Mouse (Mus musculus) megakaryocyte progenitor cell, adult 5-6 weeks (primary cell): ENCODE measurements around the gene Olfr734. TPM values are rescaled to one million over a fixed set of nuclear protein-coding genes. Genes with fewer than 3 reads are reported as not detected.

ENCODE experiments used
- ATAC-seq: replicated peaks from 2 replicates; pipeline ENCODE4 v1.8.0; 2016; ENCODE audit warnings: mild to moderate bottlenecking, moderate TSS enrichment, inconsistent platforms; ENCODE audit not compliant: poor library complexity
- total RNA-seq, 2 experiments: library from RNA; stranded (forward) in 1 of 2; stranded (reverse) in 1 of 2; fragments of 157-497, 149-512 nt in 1 of 2; fragments of 200-1000 nt in 1 of 2; gene quantifications; 2 replicates each; pipeline versions ENCODE4 v1.2.3 to v1.2.4; 2015 to 2017

Gene Olfr734
- not detected in 2 replicates for total RNA-seq (2015)
- not detected in 2 replicates for total RNA-seq (2017)

DNA sequence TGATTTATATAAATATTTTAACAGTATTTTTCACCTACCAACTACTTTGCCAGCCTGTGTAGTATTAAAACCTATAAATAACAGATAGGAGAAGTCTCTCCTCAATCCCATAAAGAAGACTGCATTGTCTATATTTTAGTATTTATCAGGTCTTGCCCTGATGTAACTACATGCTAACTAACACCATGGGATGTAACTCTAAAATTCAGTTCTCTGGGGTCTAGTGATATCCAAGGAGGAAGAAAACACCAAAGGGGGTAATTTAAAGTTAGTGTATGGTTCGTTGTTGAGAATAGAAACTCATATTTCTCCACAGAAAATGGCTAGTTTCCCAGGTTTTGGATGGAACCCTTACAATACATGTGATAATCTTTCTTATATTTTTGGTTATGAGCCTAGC, at the start of gene Olfr734:
Gene Olfr734, minus strand, starts transcription at position 101 of the 400 bp plus-strand sequence.
- ATAC-seq: no peak

DNA sequence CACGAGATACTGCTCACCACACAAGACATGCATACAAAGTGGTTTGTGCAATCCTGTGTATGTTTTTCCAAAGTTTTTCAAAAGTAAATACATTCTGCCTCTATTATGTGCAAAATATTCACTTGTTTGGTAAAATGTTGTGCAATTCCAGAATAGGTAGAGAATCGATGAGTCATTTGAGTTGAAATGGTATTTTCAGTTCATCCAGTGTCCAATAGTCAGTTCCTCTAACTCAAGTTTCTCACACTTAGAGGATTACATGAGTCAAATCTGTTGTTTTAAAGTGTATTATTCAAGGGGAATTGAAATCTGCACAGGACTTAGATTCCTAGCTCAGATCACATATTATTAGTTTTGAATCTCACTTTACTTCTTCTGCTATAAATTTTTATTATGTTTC, 37.0 kb upstream of the Olfr734 start:
- ATAC-seq: peak; percentile 31

DNA sequence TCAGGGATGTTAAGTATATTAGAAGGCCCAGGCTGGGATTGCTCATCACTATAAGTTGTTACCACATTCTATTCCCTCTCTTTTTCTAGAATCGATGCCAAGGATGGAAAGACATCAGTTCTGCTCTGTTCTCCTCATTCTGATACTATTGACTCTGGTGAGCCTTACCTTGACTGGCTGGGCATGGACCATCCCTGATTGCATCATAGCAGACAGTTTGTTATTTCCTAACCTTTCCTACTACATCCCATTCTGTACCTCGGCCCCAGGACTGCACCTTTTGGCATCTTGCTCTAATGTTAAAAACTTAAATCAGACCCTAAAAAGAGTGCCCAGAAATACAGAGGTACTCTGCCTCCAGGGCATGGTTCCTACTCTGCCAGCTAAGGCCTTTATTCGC, 33.9 kb upstream of the Olfr734 start:
- ATAC-seq: no peak

DNA sequence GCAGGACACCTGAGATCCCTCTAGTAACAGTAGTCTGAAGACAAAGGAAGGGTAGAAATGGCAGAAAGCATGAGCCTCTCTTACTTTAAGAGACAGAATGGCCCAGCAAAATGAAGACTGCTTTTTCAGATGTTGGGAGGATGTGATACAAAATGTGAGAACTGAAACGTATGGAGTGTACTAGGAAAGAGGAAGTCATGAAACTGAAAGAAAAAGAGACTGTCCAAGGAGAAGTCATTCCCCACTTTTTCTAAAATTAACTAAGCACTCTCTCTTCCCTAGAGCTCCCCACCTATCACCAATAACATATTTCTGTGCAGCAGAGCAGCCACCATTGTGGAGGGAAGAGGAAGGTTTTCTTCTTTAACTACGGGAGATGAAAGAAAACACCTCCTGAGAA, 31.0 kb upstream of the Olfr734 start, which contains the start of gene Tlr11:
Gene Tlr11, plus strand, starts transcription at position 322 of the 400 bp plus-strand sequence.
- ATAC-seq: peak; percentile 89

DNA sequence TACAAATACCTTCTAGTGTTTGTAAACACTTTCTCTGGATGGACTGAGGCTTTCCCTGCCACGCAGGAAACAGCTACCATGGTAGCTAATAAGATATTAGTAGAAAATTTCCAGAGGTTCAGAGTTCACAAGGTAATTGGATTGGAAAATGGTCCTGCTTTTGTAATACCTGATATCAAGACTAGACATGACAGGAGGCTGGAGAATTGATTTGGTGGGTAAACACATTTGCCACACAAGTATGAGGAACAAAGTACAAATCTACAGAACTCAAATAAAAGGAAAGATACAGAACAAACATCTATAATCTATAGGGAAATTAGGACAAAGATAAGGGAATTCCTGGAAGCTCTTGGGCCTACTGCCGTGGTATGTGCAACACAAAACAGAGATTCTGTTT, 30.2 kb upstream of the Olfr734 start:
- ATAC-seq: no peak

DNA sequence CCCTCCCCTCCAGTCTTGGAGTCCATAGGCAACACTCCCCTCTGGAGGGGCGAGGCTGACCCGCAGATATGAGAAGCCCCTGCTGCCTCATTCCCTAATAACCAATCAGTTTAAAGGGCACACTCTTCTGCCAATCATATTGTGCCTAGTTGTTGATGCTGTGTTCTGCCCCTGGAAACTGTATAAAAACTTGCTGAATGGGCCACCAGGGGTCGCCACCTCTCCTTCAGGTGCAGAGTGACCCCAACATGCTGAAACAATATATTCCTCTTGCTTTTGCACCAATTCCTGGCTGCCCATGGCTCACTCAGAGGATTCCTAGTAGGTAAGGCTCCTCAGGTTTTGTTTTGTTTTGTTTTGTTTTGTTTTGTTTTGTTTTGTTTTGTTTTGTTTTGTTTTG, 25.9 kb upstream of the Olfr734 start:
- ATAC-seq: peak; percentile 88

DNA sequence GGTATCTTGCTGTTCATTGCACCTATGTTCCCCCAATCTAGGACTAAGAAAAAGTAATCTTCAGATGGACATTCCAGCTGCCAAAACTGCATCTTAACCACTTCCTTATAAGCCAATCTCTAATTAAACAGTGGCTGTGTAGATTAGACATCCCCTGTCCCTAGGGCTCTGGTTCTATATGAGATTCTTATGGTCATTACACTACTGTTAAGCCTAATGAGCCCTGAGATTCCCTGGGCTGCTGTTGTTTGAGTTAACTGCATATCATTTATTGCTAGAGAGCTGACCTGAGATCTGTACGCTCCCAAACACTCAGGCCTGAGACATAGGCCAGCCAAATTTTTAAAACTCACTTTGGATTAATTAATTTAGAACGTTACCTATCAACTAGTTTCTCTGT, 22.2 kb upstream of the Olfr734 start, which contains the start of gene Olfr735:
Gene Olfr735, minus strand, starts transcription at position 77 of the 400 bp plus-strand sequence.
- no peak for ATAC-seq

DNA sequence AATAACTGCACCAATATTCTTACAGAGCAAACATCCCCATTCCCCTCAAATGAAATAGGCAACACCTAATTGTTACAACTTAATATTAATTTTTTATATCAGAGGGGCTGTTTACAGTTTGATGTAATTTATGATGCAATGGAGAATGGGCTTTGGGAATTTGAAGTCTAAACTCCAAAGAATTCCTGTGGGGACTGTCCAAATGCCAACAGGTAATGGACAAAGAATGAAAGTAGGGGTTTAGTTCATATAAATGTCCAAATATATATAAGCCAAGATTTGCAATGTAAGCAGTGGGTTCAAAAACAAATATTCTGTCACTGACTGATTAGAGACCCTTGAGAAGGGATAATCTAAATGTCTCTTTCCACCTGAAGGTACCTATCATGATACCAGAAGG, 25.1 kb downstream of the Olfr734 start, which contains the start of gene Olfr733:
Gene Olfr733, minus strand, starts transcription at position 101 of the 400 bp plus-strand sequence.
- no peak for ATAC-seq

DNA sequence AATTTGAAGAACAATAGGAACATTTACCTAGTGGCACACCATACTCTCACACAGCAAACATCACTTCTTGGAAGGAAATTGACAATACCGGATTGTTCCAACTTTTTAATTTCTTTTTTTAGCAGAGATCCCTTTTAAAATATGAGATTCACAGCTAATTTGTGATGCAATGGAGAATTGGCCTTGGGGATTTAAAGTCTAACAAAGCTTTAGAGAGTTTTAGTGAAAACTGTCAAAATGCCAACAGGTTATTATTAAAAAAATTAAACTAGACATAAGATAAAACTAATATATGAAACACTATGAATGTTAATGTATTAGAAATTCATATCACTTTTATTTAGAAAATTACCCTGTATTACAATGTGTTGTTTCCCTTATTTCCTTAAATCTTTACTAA, 42.5 kb downstream of the Olfr734 start, which contains the start of gene Olfr732:
Gene Olfr732, minus strand, starts transcription at position 101 of the 400 bp plus-strand sequence.
- no peak for ATAC-seq

Other genes starting within 250 kb of the Olfr734 start
- gene Olfr726, start 235.8 kb downstream of the Olfr734 start, total RNA-seq (2015): not detected in 2 replicates
- gene Olfr726, start 235.8 kb downstream of the Olfr734 start, total RNA-seq (2017): not detected in 2 replicates
- gene Olfr727, start 203.6 kb downstream of the Olfr734 start, total RNA-seq (2015): not detected in 2 replicates
- not detected in 2 replicates for gene Olfr727, start 203.6 kb downstream of the Olfr734 start, total RNA-seq (2017)
- not detected in 2 replicates for gene Olfr728, start 184.1 kb downstream of the Olfr734 start, total RNA-seq (2015)
- gene Olfr728, start 184.1 kb downstream of the Olfr734 start, total RNA-seq (2017): not detected in 2 replicates
- not detected in 2 replicates for gene Olfr729, start 173.9 kb downstream of the Olfr734 start, total RNA-seq (2015)
- gene Olfr729, start 173.9 kb downstream of the Olfr734 start, total RNA-seq (2017): not detected in 2 replicates
- gene Olfr730, start 138.6 kb downstream of the Olfr734 start, total RNA-seq (2015): not detected in 2 replicates
- gene Olfr730, start 138.6 kb downstream of the Olfr734 start, total RNA-seq (2017): not detected in 2 replicates
- gene Olfr731, start 84.9 kb downstream of the Olfr734 start, total RNA-seq (2015): not detected in 2 replicates
- not detected in 2 replicates for gene Olfr731, start 84.9 kb downstream of the Olfr734 start, total RNA-seq (2017)
- not detected in 2 replicates for gene Olfr732, start 42.6 kb downstream of the Olfr734 start, total RNA-seq (2015)
- not detected in 2 replicates for gene Olfr732, start 42.6 kb downstream of the Olfr734 start, total RNA-seq (2017)
- gene Olfr733, start 25.2 kb downstream of the Olfr734 start, total RNA-seq (2015): not detected in 2 replicates
- not detected in 2 replicates for gene Olfr733, start 25.2 kb downstream of the Olfr734 start, total RNA-seq (2017)
- not detected in 2 replicates for gene Olfr735, start 22.1 kb upstream of the Olfr734 start, total RNA-seq (2015)
- not detected in 2 replicates for gene Olfr735, start 22.1 kb upstream of the Olfr734 start, total RNA-seq (2017)
- 0.12 TPM in 1 of 2 replicates, not detected in the other for gene Tlr11, start 31.2 kb upstream of the Olfr734 start, total RNA-seq (2015)
- gene Tlr11, start 31.2 kb upstream of the Olfr734 start, total RNA-seq (2017): not detected in 2 replicates
- not detected in 2 replicates for gene Olfr736, start 54.4 kb upstream of the Olfr734 start, total RNA-seq (2015)
- gene Olfr736, start 54.4 kb upstream of the Olfr734 start, total RNA-seq (2017): not detected in 2 replicates
- not detected in 2 replicates for gene Olfr738, start 80.8 kb upstream of the Olfr734 start, total RNA-seq (2015)
- not detected in 2 replicates for gene Olfr738, start 80.8 kb upstream of the Olfr734 start, total RNA-seq (2017)
- gene Olfr739, start 91.9 kb upstream of the Olfr734 start, total RNA-seq (2015): not detected in 2 replicates
- gene Olfr739, start 91.9 kb upstream of the Olfr734 start, total RNA-seq (2017): not detected in 2 replicates
- not detected in 2 replicates for gene Olfr740, start 118.8 kb upstream of the Olfr734 start, total RNA-seq (2015)
- gene Olfr740, start 118.8 kb upstream of the Olfr734 start, total RNA-seq (2017): not detected in 2 replicates
- gene Olfr741, start 146.0 kb upstream of the Olfr734 start, total RNA-seq (2015): not detected in 2 replicates
- gene Olfr741, start 146.0 kb upstream of the Olfr734 start, total RNA-seq (2017): not detected in 2 replicates
- not detected in 2 replicates for gene Olfr742, start 176.8 kb upstream of the Olfr734 start, total RNA-seq (2015)
- gene Olfr742, start 176.8 kb upstream of the Olfr734 start, total RNA-seq (2017): not detected in 2 replicates
- gene Olfr743, start 195.1 kb upstream of the Olfr734 start, total RNA-seq (2015): not detected in 2 replicates
- not detected in 2 replicates for gene Olfr743, start 195.1 kb upstream of the Olfr734 start, total RNA-seq (2017)